Mouse (Mus musculus) limb, embryonic 11.5 days (tissue): ENCODE measurements around the gene Dgka. TPM values are rescaled to one million over a fixed set of nuclear protein-coding genes. Genes with fewer than 3 reads are reported as not detected.
A peak's percentile ranks its signal among the peaks of the same experiment; 100 is the strongest.

ENCODE experiments used
- ATAC-seq: fragments of 200-750 bp; cut with Nextera tagmentation; 2 replicates; pipeline ENCODE4 v1.8.0; 2017; ENCODE audit warnings: low read depth; ENCODE audit not compliant: insufficient number of reproducible peaks, low FRiP score, low TSS enrichment
- DNase-seq: peaks from one replicate; pipeline ENCODE4 v3.0.0-alpha.2; 2015; ENCODE audit warnings: low spot score
- H3K27ac ChIP-seq: fragments of 300-500 bp; sonication (generic); replicated peaks from 2 replicates; pipeline ENCODE4 v1.5.1; 2014; ENCODE audit warnings: low read depth, mild to moderate bottlenecking, low read length
- H3K27me3 ChIP-seq: fragments of 300-500 bp; sonication (generic); 2 replicates; pipeline ENCODE4 v1.6.1; 2014; ENCODE audit warnings: mild to moderate bottlenecking, low read length, mixed read lengths; ENCODE audit not compliant: control insufficient read depth, insufficient read depth
- H3K36me3 ChIP-seq: fragments of 300-500 bp; sonication (generic); 2 replicates; pipeline ENCODE4 v1.6.1; 2014; ENCODE audit warnings: mild to moderate bottlenecking, low read length, moderate library complexity, mixed read lengths; ENCODE audit not compliant: control insufficient read depth, insufficient read depth
- H3K4me1 ChIP-seq: fragments of 300-500 bp; sonication (generic); 2 replicates; pipeline ENCODE4 v1.6.1; 2014; ENCODE audit warnings: low read length, mixed read lengths; ENCODE audit not compliant: control insufficient read depth, insufficient read depth
- H3K4me2 ChIP-seq: fragments of 300-500 bp; sonication (generic); 2 replicates; pipeline ENCODE4 v1.6.1; 2014; ENCODE audit warnings: low read depth, mild to moderate bottlenecking, moderate library complexity; ENCODE audit not compliant: severe bottlenecking
- H3K4me3 ChIP-seq: fragments of 300-500 bp; sonication (generic); 2 replicates; pipeline ENCODE4 v1.5.1; 2014; ENCODE audit warnings: low read depth, low read length
- H3K9ac ChIP-seq: fragments of 300-500 bp; sonication (generic); 2 replicates; pipeline ENCODE4 v1.6.1; 2014; ENCODE audit warnings: mild to moderate bottlenecking, low read length
- H3K9me3 ChIP-seq: fragments of 300-500 bp; sonication (generic); 2 replicates; pipeline ENCODE4 v1.6.1; 2016; ENCODE audit warnings: low read length; ENCODE audit not compliant: control insufficient read depth
- WGBS: fragments of 180-500 bp; shearing (Covaris S2); extraction: QIAGEN DNeasy Blood & Tissue Kit; methylation state at CpG from one replicate; pipeline ENCODE4 v1.1.7; 2014; 5-methylcytosine and 5-hydroxymethylcytosine counted together
- polyA plus RNA-seq: library from polyadenylated mRNA; unstranded; fragments of >200 nt; fragmentation: Nextera tagmentation; extraction: Ambion mirVana; gene quantifications from 2 replicates; pipeline ENCODE4 v1.2.1, GENCODE M21; 2014

The Dgka gene
- 5.4 and 6.5 TPM in 2 replicates for polyA plus RNA-seq

DNA sequence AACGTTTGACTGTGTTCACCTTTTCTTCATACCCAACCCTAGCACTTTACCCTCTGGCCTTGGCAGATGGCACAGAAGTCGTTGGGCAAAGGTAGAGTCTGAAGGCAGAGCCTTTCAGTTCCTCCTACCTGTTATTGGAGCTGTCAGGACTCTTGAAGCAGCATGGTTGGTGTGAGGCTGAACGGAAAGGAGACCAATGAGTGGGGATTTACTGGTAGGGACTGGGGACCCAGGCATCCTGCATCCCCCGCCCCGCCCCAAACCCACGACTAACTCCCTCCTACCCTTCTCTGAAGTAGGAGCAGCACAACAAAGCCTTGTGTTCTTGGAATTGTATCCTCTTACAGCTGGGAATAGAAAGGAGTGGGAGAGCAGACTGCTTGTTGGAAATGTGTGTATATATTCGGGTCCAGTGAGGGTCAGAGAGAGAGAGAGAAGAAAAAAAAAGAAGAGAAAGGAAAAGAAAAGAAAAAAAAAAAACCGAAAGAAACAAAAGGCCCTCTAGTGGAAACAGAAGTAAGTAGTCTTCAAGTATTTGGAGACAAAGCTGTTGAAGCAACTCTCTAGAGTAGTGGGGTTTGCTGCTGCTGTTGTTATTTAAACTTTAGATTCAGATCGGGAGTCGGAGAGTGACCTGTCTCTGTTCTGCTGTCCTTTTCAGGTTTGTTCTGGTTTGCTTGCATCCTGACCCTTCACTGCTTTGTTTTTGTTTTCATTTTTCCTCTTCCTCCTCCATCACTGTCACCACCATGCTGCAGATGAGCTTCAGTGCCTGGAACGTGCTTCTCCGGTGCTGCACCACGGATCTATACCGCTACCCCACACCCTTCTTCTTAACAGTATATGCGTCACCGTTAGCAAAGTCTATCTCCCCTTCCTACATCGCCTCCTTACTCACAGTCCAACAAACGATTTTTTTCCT, at the start of gene Dgka:
Gene Dgka (minus strand): TSS at position 176 of the 922 bp plus-strand sequence.
- H3K27me3 ChIP-seq, result peaks cover 15% of the 10 kb centered on the region
- H3K9ac ChIP-seq, result peak within 1 kb of the TSS; percentile 75
- WGBS, result 21% methylated on average over 18 of the region's 18 CpGs
- H3K27ac ChIP-seq, result no peak within 1 kb of the TSS
- no peaks in the 10 kb centered on the region for H3K36me3 ChIP-seq
- ATAC-seq, result no peak
- DNase-seq, result peak; percentile 29
- H3K9me3 ChIP-seq, result no peaks in the 10 kb centered on the region
- peaks cover 8% of the 10 kb centered on the region for H3K4me1 ChIP-seq
- peak within 1 kb of the TSS; percentile 71 for H3K4me2 ChIP-seq
- H3K4me3 ChIP-seq, result peak within 1 kb of the TSS; percentile 54

DNA sequence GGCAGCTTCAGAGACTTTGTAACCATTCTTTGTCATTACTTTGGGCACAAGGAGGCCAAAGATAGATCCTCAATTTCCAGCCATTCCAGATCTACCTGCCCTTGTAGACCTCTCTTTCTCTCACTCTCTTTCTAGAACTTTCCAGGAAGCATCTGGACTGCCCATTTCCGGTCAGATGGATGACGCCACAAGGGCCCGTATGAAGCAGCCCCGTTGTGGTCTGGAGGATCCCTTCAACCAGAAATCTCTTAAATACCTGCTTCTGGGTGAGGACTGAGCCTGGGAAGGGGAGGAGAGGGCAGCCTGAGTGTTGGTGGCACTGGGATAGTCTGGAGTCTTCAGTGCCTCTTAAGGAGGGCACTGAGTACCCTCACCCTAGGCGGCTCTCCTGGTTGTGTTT, 49.7 kb upstream of the Dgka start:
- ATAC-seq (no peak), DNase-seq (no peak)
- Histone ChIP-seq H3K4me3 (no peak overlapping the region), H3K4me1 (no peaks in the 10 kb centered on the region), H3K4me2 (no peak overlapping the region), H3K27ac (no peak overlapping the region), H3K9me3 (no peaks in the 10 kb centered on the region), H3K36me3 (no peaks in the 10 kb centered on the region), H3K9ac (no peak overlapping the region), H3K27me3 (no peaks in the 10 kb centered on the region)
- 94% methylated on average over 5 of the region's 5 CpGs for WGBS

DNA sequence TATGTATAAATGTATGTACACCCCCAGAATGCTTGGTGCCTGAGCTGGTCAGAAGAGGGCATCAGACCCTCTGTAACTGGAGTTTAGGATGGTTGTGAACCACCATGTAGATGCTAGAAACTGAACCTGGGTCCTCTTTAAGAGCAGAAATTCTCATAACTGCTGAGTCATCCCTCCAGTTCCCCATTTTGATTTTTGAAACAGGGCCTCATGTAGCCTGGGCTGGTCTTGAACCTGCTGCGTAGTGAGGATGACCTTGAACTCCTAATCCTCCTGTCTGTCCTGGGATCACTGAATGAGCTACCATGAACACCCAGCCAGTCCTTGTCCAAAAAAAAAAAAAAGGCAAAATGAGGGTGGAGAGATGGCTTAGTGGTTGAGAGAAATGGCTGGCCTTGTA, 48.6 kb upstream of the Dgka start:
- ATAC-seq, result no peak
- Histone ChIP-seq H3K4me2 (no peak overlapping the region), H3K4me3 (no peak overlapping the region), H3K36me3 (no peaks in the 10 kb centered on the region), H3K9me3 (no peaks in the 10 kb centered on the region), H3K27me3 (no peaks in the 10 kb centered on the region), H3K27ac (no peak overlapping the region), H3K9ac (no peak overlapping the region), H3K4me1 (no peaks in the 10 kb centered on the region)
- DNase-seq, result no peak
- WGBS, result 92% methylated on average over 1 of the region's 1 CpGs

DNA sequence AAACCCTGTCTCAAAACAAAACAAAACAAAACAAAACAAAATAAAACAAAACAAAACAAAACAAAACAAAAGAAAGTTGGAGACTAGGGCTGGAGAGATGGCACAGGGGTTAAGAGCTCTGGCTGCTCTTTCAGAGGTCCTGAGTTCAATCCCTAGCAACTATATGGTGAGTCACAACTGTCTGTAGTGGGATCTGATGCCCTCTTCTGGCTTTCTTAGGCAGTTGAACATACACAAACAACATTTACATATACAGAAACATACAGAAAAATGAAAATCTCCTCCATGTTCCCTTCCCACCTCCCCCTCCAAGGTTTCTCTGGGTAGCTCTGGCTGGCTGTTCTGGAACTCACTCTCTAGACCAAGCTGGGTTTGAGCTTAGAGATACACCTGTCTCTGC, 47.4 kb upstream of the Dgka start:
- Histone ChIP-seq H3K4me3 (no peak overlapping the region), H3K27me3 (no peaks in the 10 kb centered on the region), H3K36me3 (no peaks in the 10 kb centered on the region), H3K4me1 (no peaks in the 10 kb centered on the region), H3K4me2 (no peak overlapping the region), H3K9ac (no peak overlapping the region), H3K27ac (no peak overlapping the region), H3K9me3 (no peaks in the 10 kb centered on the region)
- DNase-seq, result no peak
- ATAC-seq, result no peak

DNA sequence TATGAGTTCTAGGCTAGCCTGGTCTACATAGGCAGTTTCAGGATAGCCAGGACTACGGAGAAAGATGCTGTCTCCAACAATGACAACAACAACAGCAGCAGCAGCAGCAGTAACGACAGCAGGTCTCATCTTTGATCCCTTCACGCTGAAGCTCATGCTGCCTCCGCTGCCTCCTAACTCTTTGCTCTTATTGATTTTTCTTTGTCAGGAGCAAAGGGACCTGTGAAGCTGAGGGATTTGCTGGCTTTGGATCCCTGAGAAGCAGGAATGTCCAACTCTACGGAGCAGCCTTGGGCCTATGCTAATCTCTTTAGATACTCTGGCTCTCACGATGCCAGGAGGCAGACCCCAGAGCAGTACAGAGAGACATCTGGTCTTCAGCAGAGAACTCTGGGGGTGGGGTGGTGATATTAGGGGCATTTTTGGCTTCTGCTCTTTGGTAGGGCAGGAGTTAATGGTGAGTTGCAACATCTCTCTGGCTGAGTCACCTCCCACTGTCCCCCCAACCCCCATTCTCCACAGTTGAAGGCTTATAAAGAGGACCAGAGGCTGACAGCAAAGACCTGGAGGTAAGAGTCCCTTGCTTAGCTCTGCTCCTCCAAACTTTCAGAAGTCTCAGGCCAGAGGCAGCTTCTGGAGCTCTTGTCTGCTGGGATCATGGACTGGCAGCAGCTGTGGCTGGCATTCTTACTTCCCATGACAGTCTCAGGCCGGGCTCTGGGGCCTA, 45.9 kb upstream of the Dgka start, which contains the start of gene Mmp19:
Gene Mmp19 (plus strand): TSS at position 513 of the 727 bp plus-strand sequence.
- ATAC-seq, result no peak

DNA sequence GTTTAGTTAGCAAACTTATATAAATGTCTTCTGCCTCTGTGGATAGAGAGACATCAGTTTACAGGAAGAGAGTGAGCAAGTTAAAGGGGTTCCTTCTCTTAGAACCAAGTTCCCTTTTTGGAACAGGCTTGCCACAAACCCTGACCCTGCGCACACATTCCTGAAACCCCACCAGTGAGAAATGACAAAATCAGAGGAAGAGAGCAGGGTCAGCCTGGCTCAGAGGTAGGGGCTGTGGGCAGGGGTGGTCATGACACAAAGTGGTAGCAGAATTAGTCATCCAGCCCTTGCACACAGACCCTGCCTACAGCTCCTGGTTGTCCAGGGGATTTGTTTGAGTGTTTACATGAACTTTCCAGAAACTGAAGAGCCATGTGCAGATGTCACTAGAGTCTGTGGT, 35.5 kb upstream of the Dgka start:
- no peak overlapping the region for H3K4me2 ChIP-seq
- 100% methylated on average over 1 of the region's 1 CpGs for WGBS
- H3K27me3 ChIP-seq, result no peaks in the 10 kb centered on the region
- no peak overlapping the region for H3K4me3 ChIP-seq
- no peak overlapping the region for H3K27ac ChIP-seq
- H3K9me3 ChIP-seq, result peaks cover 8% of the 10 kb centered on the region; the same call in 1 of the 2 replicates
- DNase-seq (no peak), ATAC-seq (no peak)
- peaks cover 8% of the 10 kb centered on the region for H3K4me1 ChIP-seq
- no peak overlapping the region for H3K9ac ChIP-seq
- H3K36me3 ChIP-seq, result no peaks in the 10 kb centered on the region

More for the DNA sequence above, 45.9 kb upstream of the Dgka start, which contains the start of gene Mmp19:
- Histone ChIP-seq H3K27me3 (no peaks in the 10 kb centered on the region), H3K9ac (no peak within 1 kb of the TSS), H3K4me3 (no peak within 1 kb of the TSS), H3K36me3 (no peaks in the 10 kb centered on the region), H3K27ac (no peak within 1 kb of the TSS), H3K4me2 (no peak within 1 kb of the TSS), H3K4me1 (no peaks in the 10 kb centered on the region), H3K9me3 (no peaks in the 10 kb centered on the region)
- no peak for DNase-seq
- 73% methylated on average over 7 of the region's 7 CpGs for WGBS

DNA sequence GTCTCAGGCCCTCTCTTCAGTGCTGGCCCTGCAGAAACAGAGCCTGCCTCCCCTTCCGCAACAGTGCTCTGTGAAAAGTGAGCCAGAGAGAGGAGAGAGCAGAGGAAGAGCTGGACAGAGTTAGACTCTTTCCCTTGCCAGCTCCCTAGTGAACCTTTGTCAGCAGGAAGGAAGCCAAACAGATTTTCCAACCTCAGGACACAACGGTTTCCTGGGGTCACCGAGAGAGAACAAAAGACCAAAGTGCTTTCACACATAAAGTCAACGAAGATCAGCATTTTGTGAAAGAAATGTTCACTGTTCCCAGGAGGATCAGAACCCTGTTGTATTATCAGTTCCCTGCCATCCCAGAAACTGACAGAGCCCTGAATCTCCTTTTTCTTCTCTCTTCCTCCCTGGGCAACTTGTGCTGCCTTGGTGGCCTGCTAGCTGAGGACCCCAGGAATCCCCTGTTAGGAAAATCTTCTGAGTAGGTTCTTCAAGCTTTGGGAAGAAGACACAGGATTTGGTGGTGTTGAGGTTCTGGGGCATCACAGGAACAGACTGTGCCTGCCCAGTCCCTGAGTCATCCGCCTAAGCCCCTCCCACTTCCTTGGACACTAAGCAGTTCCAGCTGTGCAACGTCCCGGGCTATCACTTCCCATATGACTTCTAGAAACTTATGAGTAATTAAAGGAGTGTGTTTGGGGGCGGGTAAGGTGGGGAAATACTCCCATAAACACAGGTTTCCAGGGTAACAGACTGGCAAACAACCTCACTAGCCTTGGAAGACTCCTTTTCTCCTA, 34.5 kb upstream of the Dgka start:
- H3K27ac ChIP-seq, result peak overlapping the region; percentile 78
- ATAC-seq, result peak; percentile 83

DNA sequence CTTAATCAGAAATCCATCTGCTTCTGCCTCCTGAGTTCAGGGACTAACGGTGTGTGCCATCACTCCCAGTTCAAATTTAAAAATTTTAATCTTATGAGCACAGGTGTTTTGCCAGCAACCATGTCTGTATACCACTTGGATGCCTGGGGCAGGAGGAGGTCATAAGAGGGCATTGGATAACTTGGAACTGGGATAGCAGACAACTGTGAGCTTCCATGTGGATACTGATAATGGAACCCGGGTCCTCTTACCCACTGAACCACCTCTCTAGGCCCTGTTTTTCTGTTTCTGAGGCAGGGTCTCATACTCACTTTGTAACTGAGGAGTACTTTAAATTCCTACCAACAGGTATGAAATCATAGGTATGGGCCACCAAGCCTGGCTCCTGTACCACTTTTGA, 33.8 kb upstream of the Dgka start:
- Histone ChIP-seq H3K4me3 (no peak overlapping the region), H3K36me3 (no peaks in the 10 kb centered on the region), H3K9ac (no peak overlapping the region), H3K4me1 (peaks cover 8% of the 10 kb centered on the region), H3K27ac (peak overlapping the region; percentile 78; the same call in 1 of the 2 replicates), H3K4me2 (no peak overlapping the region), H3K27me3 (no peaks in the 10 kb centered on the region), H3K9me3 (no peaks in the 10 kb centered on the region)
- ATAC-seq (no peak), DNase-seq (no peak)
- 84% methylated on average over 2 of the region's 2 CpGs for WGBS

More for the DNA sequence above, 34.5 kb upstream of the Dgka start:
- DNase-seq, result peak; percentile 82
- peaks cover 4% of the 10 kb centered on the region; the same call in 1 of the 2 replicates for H3K9me3 ChIP-seq
- no peaks in the 10 kb centered on the region for H3K27me3 ChIP-seq
- peak overlapping the region; percentile 7; the same call in 1 of the 2 replicates for H3K4me2 ChIP-seq
- H3K4me1 ChIP-seq, result peaks cover 8% of the 10 kb centered on the region
- H3K4me3 ChIP-seq, result no peak overlapping the region
- WGBS, result 20% methylated on average over 8 of the region's 8 CpGs
- H3K9ac ChIP-seq, result no peak overlapping the region; the same call in 1 of the 2 replicates
- H3K36me3 ChIP-seq, result no peaks in the 10 kb centered on the region
